Mouse (Mus musculus) kidney, embryonic 16.5 days (tissue): ENCODE results near the gene Gramd1a. TPM values are rescaled to one million over a fixed set of nuclear protein-coding genes. Genes with fewer than 3 reads are reported as not detected.
A peak's percentile ranks its signal among the peaks of the same experiment; 100 is the strongest.

ENCODE experiments used
- ATAC-seq: fragments of 200-750 bp; cut with Nextera tagmentation; 2 replicates; pipeline ENCODE4 v1.8.0; 2017; ENCODE audit warnings: moderate TSS enrichment; ENCODE audit not compliant: low FRiP score, low TSS enrichment
- H3K27ac ChIP-seq: fragments of 300-500 bp; sonication (generic); 2 replicates; pipeline ENCODE4 v1.5.1; 2014; ENCODE audit warnings: low read length
- H3K27me3 ChIP-seq: fragments of 300-500 bp; sonication (generic); 2 replicates; pipeline ENCODE4 v1.6.1; 2014; ENCODE audit warnings: low read length, control low read depth, mixed read lengths; ENCODE audit not compliant: insufficient read depth
- H3K36me3 ChIP-seq: fragments of 300-500 bp; sonication (generic); 2 replicates; pipeline ENCODE4 v1.6.1; 2014; ENCODE audit warnings: low read length, control low read depth, mixed read lengths; ENCODE audit not compliant: insufficient read depth
- H3K4me1 ChIP-seq: fragments of 300-500 bp; sonication (generic); 2 replicates; pipeline ENCODE4 v1.6.1; 2014; ENCODE audit warnings: low read length, control low read depth, mixed read lengths; ENCODE audit not compliant: insufficient read depth
- H3K4me2 ChIP-seq: fragments of 300-500 bp; sonication (generic); replicated peaks from 2 replicates; pipeline ENCODE4 v1.6.1; 2014; ENCODE audit warnings: low read depth, low read length
- H3K4me3 ChIP-seq: fragments of 300-500 bp; sonication (generic); 2 replicates; pipeline ENCODE4 v1.5.1; 2014; ENCODE audit warnings: mild to moderate bottlenecking, low read length
- H3K9ac ChIP-seq: fragments of 300-500 bp; sonication (generic); replicated peaks from 2 replicates; pipeline ENCODE4 v1.6.1; 2014; ENCODE audit warnings: low read length
- H3K9me3 ChIP-seq: fragments of 300-500 bp; sonication (generic); 2 replicates; pipeline ENCODE4 v1.6.1; 2016; ENCODE audit warnings: low read length, control low read depth
- WGBS: fragments of 180-500 bp; shearing (Covaris S2); extraction: QIAGEN DNeasy Blood & Tissue Kit; methylation state at CpG from one replicate; pipeline ENCODE4 v1.1.7; 2014; 5-methylcytosine and 5-hydroxymethylcytosine counted together
- polyA plus RNA-seq: library from polyadenylated mRNA; unstranded; fragments of >200 nt; fragmentation: Nextera tagmentation; extraction: Ambion mirVana; gene quantifications from 2 replicates; pipeline ENCODE4 v1.2.1, GENCODE M21; 2015

The Gramd1a gene
- polyA plus RNA-seq, 1 experiment from 2014 or later = 73.3 TPM

GRCm38 (mm10) chr7:31168412-31168811, 12.7 kb upstream of the Gramd1a start:
- no peak overlapping the region for H3K9ac ChIP-seq
- no peaks in the 10 kb centered on the region for H3K36me3 ChIP-seq
- H3K27me3 ChIP-seq = no peaks in the 10 kb centered on the region
- H3K4me1 ChIP-seq = no peaks in the 10 kb centered on the region
- H3K27ac ChIP-seq = no peak overlapping the region
- H3K4me2 ChIP-seq = no peak overlapping the region
- peak; percentile 42; the same call in 1 of the 2 replicates for ATAC-seq
- WGBS = 42% methylated on average over 8 of the region's 8 CpGs
- no peak overlapping the region for H3K4me3 ChIP-seq
- no peaks in the 10 kb centered on the region for H3K9me3 ChIP-seq

- H3K9me3 ChIP-seq = no peaks in the 10 kb centered on the region
- no peak overlapping the region for H3K4me2 ChIP-seq
- H3K27ac ChIP-seq = no peak overlapping the region
- 62% methylated on average over 1 of the region's 1 CpGs for WGBS
- H3K9ac ChIP-seq = no peak overlapping the region
- no peak for ATAC-seq
- no peaks in the 10 kb centered on the region for H3K27me3 ChIP-seq
- H3K4me3 ChIP-seq = no peak overlapping the region
- H3K36me3 ChIP-seq = no peaks in the 10 kb centered on the region
- H3K4me1 ChIP-seq = 0 out of 2 replicates have a peak, but pooled peaks cover 9% of the 10 kb centered on the region
Measured at GRCm38 (mm10) chr7:31164748-31165147, 9.1 kb upstream of the Gramd1a start.

GRCm38 (mm10) chr7:31163666-31164577, 8.2 kb upstream of the Gramd1a start:
- no peaks in the 10 kb centered on the region for H3K9me3 ChIP-seq
- no peak overlapping the region for H3K4me2 ChIP-seq
- no peak overlapping the region for H3K4me3 ChIP-seq
- H3K27me3 ChIP-seq = no peaks in the 10 kb centered on the region
- 0 out of 2 replicates have a peak, but pooled peaks cover 9% of the 10 kb centered on the region for H3K4me1 ChIP-seq
- ATAC-seq = no peak
- no peaks in the 10 kb centered on the region for H3K36me3 ChIP-seq
- no peak overlapping the region for H3K9ac ChIP-seq
- WGBS = 72% methylated on average over 3 of the region's 3 CpGs
- no peak overlapping the region for H3K27ac ChIP-seq

GRCm38 (mm10) chr7:31162324-31162723, 6.6 kb upstream of the Gramd1a start:
- H3K27me3 ChIP-seq = no peaks in the 10 kb centered on the region
- H3K4me3 ChIP-seq = no peak overlapping the region
- no peaks in the 10 kb centered on the region for H3K36me3 ChIP-seq
- no peaks in the 10 kb centered on the region for H3K9me3 ChIP-seq
- H3K27ac ChIP-seq = no peak overlapping the region
- H3K9ac ChIP-seq = no peak overlapping the region
- peak; percentile 46; the same call in 1 of the 2 replicates for ATAC-seq
- H3K4me2 ChIP-seq = no peak overlapping the region
- WGBS = 26% methylated on average over 11 of the region's 11 CpGs
- 0 out of 2 replicates have a peak, but pooled peaks cover 9% of the 10 kb centered on the region for H3K4me1 ChIP-seq

GRCm38 (mm10) chr7:31161831-31162230, 6.1 kb upstream of the Gramd1a start:
- Histone ChIP-seq H3K9me3 (no peaks in the 10 kb centered on the region), H3K36me3 (no peaks in the 10 kb centered on the region), H3K27me3 (no peaks in the 10 kb centered on the region), H3K27ac (no peak overlapping the region; the same call in 1 of the 2 replicates), H3K4me1 (0 out of 2 replicates have a peak, but pooled peaks cover 9% of the 10 kb centered on the region), H3K4me3 (no peak overlapping the region), H3K9ac (no peak overlapping the region), H3K4me2 (no peak overlapping the region)
- 49% methylated on average over 3 of the region's 3 CpGs for WGBS
- peak; percentile 42; the same call in 1 of the 2 replicates for ATAC-seq

- H3K4me1 ChIP-seq = 0 out of 2 replicates have a peak, but pooled peaks cover 11% of the 10 kb centered on the region
- no peak overlapping the region for H3K4me3 ChIP-seq
- H3K4me2 ChIP-seq = no peak overlapping the region
- ATAC-seq = no peak
- no peak overlapping the region for H3K9ac ChIP-seq
- H3K9me3 ChIP-seq = no peaks in the 10 kb centered on the region
- no peaks in the 10 kb centered on the region for H3K36me3 ChIP-seq
- 67% methylated on average over 3 of the region's 3 CpGs for WGBS
- no peaks in the 10 kb centered on the region for H3K27me3 ChIP-seq
- H3K27ac ChIP-seq = no peak overlapping the region; the same call in 1 of the 2 replicates
Measured at GRCm38 (mm10) chr7:31161246-31161645, 5.5 kb upstream of the Gramd1a start.

- Histone ChIP-seq H3K9ac (no peak overlapping the region), H3K27me3 (no peaks in the 10 kb centered on the region), H3K36me3 (no peaks in the 10 kb centered on the region), H3K4me3 (no peak overlapping the region), H3K9me3 (no peaks in the 10 kb centered on the region), H3K4me2 (no peak overlapping the region), H3K4me1 (peaks cover 16% of the 10 kb centered on the region; the same call in 1 of the 2 replicates), H3K27ac (no peak overlapping the region)
- WGBS = 26% methylated on average over 5 of the region's 5 CpGs
- ATAC-seq = no peak
Measured at GRCm38 (mm10) chr7:31160763-31161162, 5.1 kb upstream of the Gramd1a start.

GRCm38 (mm10) chr7:31156034-31156928, 585 bp upstream of the Gramd1a start:
- Histone ChIP-seq H3K9ac (no peak overlapping the region), H3K9me3 (no peaks in the 10 kb centered on the region), H3K27ac (peak overlapping the region; percentile 56; the same call in 1 of the 2 replicates), H3K36me3 (no peaks in the 10 kb centered on the region), H3K4me2 (no peak overlapping the region), H3K4me3 (no peak overlapping the region), H3K27me3 (no peaks in the 10 kb centered on the region), H3K4me1 (peaks cover 32% of the 10 kb centered on the region)
- peak; percentile 6; the same call in 1 of the 2 replicates for ATAC-seq
- WGBS = 32% methylated on average over 17 of the region's 19 CpGs

- H3K27ac ChIP-seq = no peak overlapping the region
- no peak overlapping the region for H3K9ac ChIP-seq
- no peaks in the 10 kb centered on the region for H3K9me3 ChIP-seq
- no peak for ATAC-seq
- H3K4me2 ChIP-seq = no peak overlapping the region
- H3K4me3 ChIP-seq = no peak overlapping the region
- no peaks in the 10 kb centered on the region for H3K27me3 ChIP-seq
- H3K36me3 ChIP-seq = no peaks in the 10 kb centered on the region
- 89% methylated on average over 6 of the region's 6 CpGs for WGBS
- H3K4me1 ChIP-seq = peaks cover 38% of the 10 kb centered on the region
Measured at GRCm38 (mm10) chr7:31153536-31154320, 2.0 kb downstream of the Gramd1a start.
